Mouse (Mus musculus): ENCODE data around the gene Fxyd1. TPM values are rescaled to one million over a fixed set of nuclear protein-coding genes. Genes with fewer than 3 reads are reported as not detected.
A peak's percentile ranks its signal among the peaks of the same experiment; 100 is the strongest.

Fxyd1 gene
- polyA plus RNA-seq, 1 experiment from 2014 or later: 57.9 TPM

GRCm38 (mm10) chr7:31087262-31087661 lies 30.3 kb upstream of the Fxyd1 start:
- ATAC-seq (replicated peaks; ENCODE audit: low FRiP score): no peak
- 37% methylated on average over 2 of the region's 2 CpGs for WGBS
- no peaks in the 10 kb centered on the region for H3K36me3 ChIP-seq
- no peak overlapping the region for H3K9ac ChIP-seq
- no peaks in the 10 kb centered on the region for H3K27me3 ChIP-seq
- H3K27ac ChIP-seq: no peak overlapping the region
- no peak overlapping the region for H3K4me2 ChIP-seq
- peaks cover 12% of the 10 kb centered on the region for H3K4me1 ChIP-seq
- H3K4me3 ChIP-seq (replicated peaks): no peak overlapping the region
- H3K9me3 ChIP-seq (replicated peaks): no peaks in the 10 kb centered on the region

DNA sequence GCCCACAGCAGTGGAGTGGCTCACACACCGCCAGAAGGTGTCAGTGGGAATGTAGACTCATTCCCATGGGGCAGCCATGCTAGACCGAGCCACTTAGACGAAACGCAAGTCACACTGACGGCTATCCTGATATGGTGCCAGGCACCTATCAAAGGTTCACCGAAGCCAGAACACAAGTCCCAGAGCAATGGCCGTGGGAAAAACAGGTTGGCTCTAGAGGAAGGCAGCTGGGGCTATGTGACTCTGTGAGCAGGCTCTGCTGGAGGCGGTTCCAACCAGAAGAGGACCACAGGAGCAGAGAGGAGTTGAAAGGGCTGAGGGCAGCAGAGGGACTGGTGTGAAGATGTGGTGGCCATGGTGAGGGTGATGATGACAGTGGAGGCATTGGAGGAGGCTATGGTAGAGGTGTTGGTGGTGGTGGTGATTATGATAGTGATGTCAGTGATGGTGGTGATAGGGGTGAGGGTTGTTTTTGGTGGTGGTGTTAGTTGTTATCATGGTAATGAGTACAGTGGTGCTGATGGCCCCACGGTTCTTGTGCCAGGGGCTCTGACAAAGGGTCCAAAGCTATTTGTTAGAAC lies 29.3 kb upstream of the Fxyd1 start:
- ATAC-seq (replicated peaks; ENCODE audit: low FRiP score): no peak
- Histone ChIP-seq H3K4me2 (no peak overlapping the region), H3K36me3 (no peaks in the 10 kb centered on the region), H3K9ac (no peak overlapping the region), H3K27me3 (no peaks in the 10 kb centered on the region), H3K9me3 (replicated peaks) (no peaks in the 10 kb centered on the region), H3K4me1 (peaks cover 12% of the 10 kb centered on the region), H3K4me3 (replicated peaks) (no peak overlapping the region), H3K27ac (no peak overlapping the region)
- 90% methylated on average over 9 of the region's 9 CpGs for WGBS

- H3K27me3 ChIP-seq: no peaks in the 10 kb centered on the region
- peak overlapping the region; percentile 56; the same call in 1 of the 2 replicates for H3K27ac ChIP-seq
- ATAC-seq (replicated peaks; ENCODE audit: low FRiP score): no peak
- H3K9ac ChIP-seq: no peak overlapping the region
- no peaks in the 10 kb centered on the region for H3K36me3 ChIP-seq
- WGBS: 50% methylated on average over 3 of the region's 3 CpGs
- H3K4me2 ChIP-seq: no peak overlapping the region
- peaks cover 12% of the 10 kb centered on the region for H3K4me1 ChIP-seq
- H3K4me3 ChIP-seq (replicated peaks): no peak overlapping the region
- H3K9me3 ChIP-seq (replicated peaks): no peaks in the 10 kb centered on the region
Observed at GRCm38 (mm10) chr7:31085171-31085570, 28.2 kb upstream of the Fxyd1 start.

DNA sequence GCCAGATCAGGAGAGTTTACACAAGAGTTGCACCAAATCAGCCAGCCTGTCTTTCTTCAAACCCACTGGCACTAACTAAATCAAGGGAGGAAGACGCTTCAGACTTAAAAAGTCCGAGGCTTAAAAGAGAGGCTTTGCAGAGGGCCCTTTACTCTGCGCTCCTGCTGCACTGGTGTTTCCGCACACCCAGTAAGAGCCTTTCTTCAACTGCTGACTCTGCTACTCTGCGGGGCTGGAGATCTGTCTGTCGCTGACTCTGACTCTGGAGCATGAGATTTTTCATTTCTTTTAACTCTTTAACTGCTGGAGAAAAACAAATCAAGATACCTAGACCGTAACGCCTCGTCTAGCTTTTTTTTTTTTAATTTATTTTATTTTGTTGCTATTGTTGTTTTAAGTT lies 27.1 kb upstream of the Fxyd1 start:
- no peaks in the 10 kb centered on the region for H3K9me3 ChIP-seq (replicated peaks)
- WGBS: 52% methylated on average over 9 of the region's 9 CpGs
- no peak overlapping the region for H3K4me2 ChIP-seq
- ATAC-seq (replicated peaks; ENCODE audit: low FRiP score): no peak
- peak overlapping the region; percentile 52; the same call in 1 of the 2 replicates for H3K27ac ChIP-seq
- H3K27me3 ChIP-seq: no peaks in the 10 kb centered on the region
- no peak overlapping the region for H3K4me3 ChIP-seq (replicated peaks)
- peaks cover 12% of the 10 kb centered on the region for H3K4me1 ChIP-seq
- no peak overlapping the region for H3K9ac ChIP-seq
- no peaks in the 10 kb centered on the region for H3K36me3 ChIP-seq

GRCm38 (mm10) chr7:31082831-31083588 lies 26.0 kb upstream of the Fxyd1 start:
- Histone ChIP-seq H3K36me3 (no peaks in the 10 kb centered on the region), H3K9ac (no peak overlapping the region), H3K4me1 (peaks cover 12% of the 10 kb centered on the region), H3K27ac (no peak overlapping the region), H3K4me3 (replicated peaks) (no peak overlapping the region), H3K9me3 (replicated peaks) (no peaks in the 10 kb centered on the region), H3K4me2 (no peak overlapping the region), H3K27me3 (no peaks in the 10 kb centered on the region)
- ATAC-seq (replicated peaks; ENCODE audit: low FRiP score): no peak
- whole genome bisulfite sequencing: 73% methylated on average over 14 of the region's 14 CpGs

GRCm38 (mm10) chr7:31082106-31082505 lies 25.1 kb upstream of the Fxyd1 start:
- Histone ChIP-seq H3K4me1 (peaks cover 12% of the 10 kb centered on the region), H3K4me2 (no peak overlapping the region), H3K9ac (no peak overlapping the region), H3K27ac (no peak overlapping the region), H3K36me3 (no peaks in the 10 kb centered on the region), H3K9me3 (replicated peaks) (no peaks in the 10 kb centered on the region), H3K27me3 (no peaks in the 10 kb centered on the region), H3K4me3 (replicated peaks) (no peak overlapping the region)
- no peak for ATAC-seq (replicated peaks; ENCODE audit: low FRiP score)

GRCm38 (mm10) chr7:31081106-31081505 lies 24.1 kb upstream of the Fxyd1 start:
- 56% methylated on average over 1 of the region's 1 CpGs for WGBS
- no peak for ATAC-seq (replicated peaks; ENCODE audit: low FRiP score)
- Histone ChIP-seq H3K4me1 (peaks cover 12% of the 10 kb centered on the region), H3K9me3 (replicated peaks) (no peaks in the 10 kb centered on the region), H3K27ac (no peak overlapping the region), H3K36me3 (no peaks in the 10 kb centered on the region), H3K27me3 (no peaks in the 10 kb centered on the region), H3K4me2 (no peak overlapping the region), H3K4me3 (replicated peaks) (no peak overlapping the region), H3K9ac (no peak overlapping the region)

GRCm38 (mm10) chr7:31080611-31081010 lies 23.6 kb upstream of the Fxyd1 start:
- peaks cover 12% of the 10 kb centered on the region for H3K4me1 ChIP-seq
- H3K9ac ChIP-seq: no peak overlapping the region
- H3K9me3 ChIP-seq (replicated peaks): no peaks in the 10 kb centered on the region
- no peak overlapping the region for H3K27ac ChIP-seq
- H3K4me3 ChIP-seq (replicated peaks): no peak overlapping the region
- H3K36me3 ChIP-seq: no peaks in the 10 kb centered on the region
- WGBS: 60% methylated on average over 3 of the region's 3 CpGs
- no peak for ATAC-seq (replicated peaks; ENCODE audit: low FRiP score)
- no peaks in the 10 kb centered on the region for H3K27me3 ChIP-seq
- H3K4me2 ChIP-seq: no peak overlapping the region

GRCm38 (mm10) chr7:31079670-31080069 lies 22.7 kb upstream of the Fxyd1 start:
- WGBS: 84% methylated on average over 8 of the region's 8 CpGs

DNA sequence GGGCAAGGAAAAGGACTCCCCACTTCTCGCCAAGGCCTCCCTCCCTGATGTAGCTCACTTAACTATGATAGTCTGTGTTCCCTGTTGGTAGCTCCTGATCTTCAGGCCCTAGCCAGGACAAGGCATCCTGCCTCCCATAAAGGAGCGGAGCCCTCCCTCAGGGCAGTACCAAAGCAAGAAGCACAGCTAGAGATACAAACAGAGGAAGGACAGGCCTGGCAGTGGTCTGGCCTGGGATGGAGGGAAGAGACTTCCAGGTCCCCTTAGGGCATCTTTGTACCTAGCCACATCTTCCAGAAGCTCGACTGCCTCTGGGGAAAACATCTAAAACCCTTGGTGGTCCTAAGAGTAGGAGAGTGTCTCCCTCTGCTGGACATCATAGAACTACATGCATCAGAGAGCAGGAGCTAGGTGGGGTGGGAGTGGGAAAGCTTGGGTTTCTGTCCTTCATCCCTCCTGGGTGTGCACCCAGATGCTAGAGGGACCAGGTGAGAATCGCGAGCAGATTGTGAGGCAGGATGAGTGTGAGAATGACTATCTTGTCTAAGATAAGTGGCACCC lies 21.0 kb upstream of the Fxyd1 start:
- peak; percentile 54 for ATAC-seq (replicated peaks; ENCODE audit: low FRiP score)
- Histone ChIP-seq H3K4me3 (replicated peaks) (no peak overlapping the region), H3K4me2 (no peak overlapping the region), H3K27me3 (no peaks in the 10 kb centered on the region), H3K9me3 (replicated peaks) (no peaks in the 10 kb centered on the region), H3K9ac (no peak overlapping the region), H3K4me1 (peaks cover 8% of the 10 kb centered on the region), H3K27ac (no peak overlapping the region), H3K36me3 (no peaks in the 10 kb centered on the region)
- WGBS: 51% methylated on average over 5 of the region's 5 CpGs

More at GRCm38 (mm10) chr7:31079670-31080069, 22.7 kb upstream of the Fxyd1 start:
- Histone ChIP-seq H3K4me3 (replicated peaks) (no peak overlapping the region), H3K4me1 (peaks cover 7% of the 10 kb centered on the region), H3K36me3 (no peaks in the 10 kb centered on the region), H3K9me3 (replicated peaks) (no peaks in the 10 kb centered on the region), H3K9ac (no peak overlapping the region), H3K27me3 (no peaks in the 10 kb centered on the region), H3K27ac (no peak overlapping the region), H3K4me2 (no peak overlapping the region)
- ATAC-seq (replicated peaks; ENCODE audit: low FRiP score): no peak

DNA sequence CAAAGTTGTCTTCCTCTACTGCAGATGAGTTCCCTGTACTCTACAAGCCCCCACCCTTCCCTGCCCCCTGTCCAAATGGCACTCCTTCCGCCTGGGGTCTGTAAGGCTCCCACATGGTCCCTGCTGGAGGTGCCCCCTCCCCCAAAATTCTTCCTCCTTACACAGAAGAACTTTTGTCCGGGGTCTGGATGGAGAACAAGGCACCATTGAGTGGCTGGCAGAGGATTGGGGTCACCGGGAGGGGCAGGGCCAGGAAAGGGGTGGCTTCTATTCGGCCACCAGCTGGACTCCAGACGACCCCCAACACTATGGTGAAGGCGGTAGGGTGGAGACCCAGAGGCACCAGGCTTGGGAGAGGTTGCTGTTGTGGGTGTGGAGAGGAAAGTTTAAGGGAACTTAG lies 20.5 kb upstream of the Fxyd1 start:
- Histone ChIP-seq H3K27me3 (no peaks in the 10 kb centered on the region), H3K4me3 (replicated peaks) (no peak overlapping the region), H3K4me2 (no peak overlapping the region), H3K4me1 (peaks cover 13% of the 10 kb centered on the region), H3K27ac (no peak overlapping the region), H3K9me3 (replicated peaks) (no peaks in the 10 kb centered on the region), H3K36me3 (no peaks in the 10 kb centered on the region), H3K9ac (no peak overlapping the region)
- WGBS: 54% methylated on average over 6 of the region's 6 CpGs
- no peak for ATAC-seq (replicated peaks; ENCODE audit: low FRiP score)

DNA sequence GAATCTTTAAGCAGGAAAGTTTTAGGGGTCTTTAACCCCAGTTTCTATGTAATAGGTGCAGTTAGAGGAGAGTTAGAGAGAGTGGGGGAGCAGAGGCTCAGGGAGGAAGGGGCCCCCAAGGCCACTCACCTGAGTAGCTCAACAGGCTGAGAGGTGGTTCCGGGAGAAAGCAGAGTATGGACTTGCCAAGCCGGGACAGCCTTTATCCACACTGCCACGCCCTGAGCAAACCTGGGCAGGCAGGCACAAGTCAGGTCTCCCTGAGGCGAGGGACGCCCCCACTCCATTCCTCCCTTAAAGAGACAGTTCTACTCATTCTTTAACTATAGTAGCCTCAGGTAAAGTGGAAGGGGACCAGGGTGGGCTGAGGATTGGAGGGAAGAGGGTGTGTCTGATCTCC lies 19.5 kb upstream of the Fxyd1 start, which contains the start of gene Fxyd3:
Gene Fxyd3, minus strand, starts transcription at position 213 of the 400 bp plus-strand sequence.
- no peak within 1 kb of the TSS for H3K9ac ChIP-seq
- H3K9me3 ChIP-seq (replicated peaks): no peaks in the 10 kb centered on the region
- H3K36me3 ChIP-seq: no peaks in the 10 kb centered on the region
- no peak within 1 kb of the TSS for H3K27ac ChIP-seq
- no peak within 1 kb of the TSS for H3K4me2 ChIP-seq
- no peaks in the 10 kb centered on the region for H3K27me3 ChIP-seq
- H3K4me3 ChIP-seq (replicated peaks): no peak within 1 kb of the TSS
- 42% methylated on average over 5 of the region's 5 CpGs for whole genome bisulfite sequencing
- no peak for ATAC-seq (replicated peaks; ENCODE audit: low FRiP score)
- peaks cover 22% of the 10 kb centered on the region for H3K4me1 ChIP-seq

All from kidney, embryonic 15.5 days (tissue).